Mouse (Mus musculus): ENCODE results near the gene Asb4. TPM values are rescaled to one million over a fixed set of nuclear protein-coding genes. Genes with fewer than 3 reads are reported as not detected.

Asb4 gene
- polyA plus RNA-seq, 1 experiment from 2014 or later = 26.5 TPM

GRCm38 (mm10) chr6:5404016-5404415 lies 20.8 kb downstream of the Asb4 start:
- H3K4me3 ChIP-seq (ENCODE audit: low read length) = no peak overlapping the region
- H3K9me3 ChIP-seq (replicated peaks; ENCODE audit: control insufficient read depth, low read length) = no peaks in the 10 kb centered on the region
- no peak overlapping the region for H3K27ac ChIP-seq (ENCODE audit: low read length)
- no peak overlapping the region for H3K9ac ChIP-seq (ENCODE audit: low read length)
- no peaks in the 10 kb centered on the region for H3K36me3 ChIP-seq (ENCODE audit: control insufficient read depth, insufficient read depth)
- ATAC-seq (replicated peaks; ENCODE audit: extremely low read depth, insufficient read depth, low FRiP score) = no peak
- 85% methylated on average over 6 of the region's 6 CpGs for WGBS
- peaks cover 3% of the 10 kb centered on the region; the same call in 1 of the 2 replicates for H3K4me1 ChIP-seq (ENCODE audit: control insufficient read depth, insufficient read depth, low read length)
- H3K4me2 ChIP-seq (ENCODE audit: low read depth, low read length) = no peak overlapping the region
- no peaks in the 10 kb centered on the region for H3K27me3 ChIP-seq (ENCODE audit: control insufficient read depth, insufficient read depth, low read length)

DNA sequence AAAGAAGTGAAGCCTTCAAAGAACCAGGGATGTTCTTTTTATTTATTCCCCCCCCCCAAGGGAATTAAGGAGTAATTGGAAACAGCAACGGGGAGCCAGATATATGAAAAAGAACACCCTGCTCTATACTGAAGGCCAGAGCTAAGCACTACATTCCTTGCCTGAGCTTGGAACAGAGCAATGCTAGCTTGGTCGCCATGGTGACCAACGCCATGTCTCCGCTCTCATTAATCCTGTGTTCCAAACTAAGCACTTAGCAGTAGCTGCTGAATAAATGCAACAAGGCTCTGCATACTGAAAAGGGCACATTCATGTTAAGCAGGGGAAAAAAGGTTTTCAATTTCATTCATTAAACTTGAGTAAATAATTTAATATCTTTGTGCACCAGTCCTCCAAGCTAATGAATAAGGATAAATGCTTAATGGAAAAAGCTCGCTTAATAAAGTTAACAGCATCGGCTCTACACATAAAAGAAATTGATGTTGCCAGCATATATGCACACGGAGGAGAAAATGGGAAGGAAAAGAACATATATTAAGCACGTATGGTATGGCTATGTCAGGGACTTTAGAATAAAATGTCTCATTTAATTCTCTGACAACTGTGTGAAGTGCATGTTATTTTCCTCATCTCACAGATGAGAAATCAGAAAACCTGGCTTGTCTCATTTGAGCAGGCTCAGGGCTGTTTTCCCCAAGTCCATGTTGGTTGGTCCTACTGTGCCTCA lies 25.4 kb downstream of the Asb4 start:
- Histone ChIP-seq H3K9me3 (replicated peaks; ENCODE audit: control insufficient read depth, low read length) (no peaks in the 10 kb centered on the region), H3K4me1 (ENCODE audit: control insufficient read depth, insufficient read depth, low read length) (peaks cover 11% of the 10 kb centered on the region), H3K36me3 (ENCODE audit: control insufficient read depth, insufficient read depth) (no peaks in the 10 kb centered on the region), H3K4me2 (ENCODE audit: low read depth, low read length) (no peak overlapping the region), H3K27ac (ENCODE audit: low read length) (no peak overlapping the region), H3K27me3 (ENCODE audit: control insufficient read depth, insufficient read depth, low read length) (no peaks in the 10 kb centered on the region), H3K4me3 (ENCODE audit: low read length) (no peak overlapping the region), H3K9ac (ENCODE audit: low read length) (no peak overlapping the region)
- WGBS = 62% methylated on average over 8 of the region's 8 CpGs
- no peak; the same call in 1 of the 2 replicates for ATAC-seq (replicated peaks; ENCODE audit: extremely low read depth, insufficient read depth, low FRiP score)

GRCm38 (mm10) chr6:5409676-5410075 lies 26.5 kb downstream of the Asb4 start:
- WGBS = 86% methylated on average over 4 of the region's 4 CpGs
- ATAC-seq (replicated peaks; ENCODE audit: extremely low read depth, insufficient read depth, low FRiP score) = no peak
- no peak overlapping the region for H3K4me2 ChIP-seq (ENCODE audit: low read depth, low read length)

DNA sequence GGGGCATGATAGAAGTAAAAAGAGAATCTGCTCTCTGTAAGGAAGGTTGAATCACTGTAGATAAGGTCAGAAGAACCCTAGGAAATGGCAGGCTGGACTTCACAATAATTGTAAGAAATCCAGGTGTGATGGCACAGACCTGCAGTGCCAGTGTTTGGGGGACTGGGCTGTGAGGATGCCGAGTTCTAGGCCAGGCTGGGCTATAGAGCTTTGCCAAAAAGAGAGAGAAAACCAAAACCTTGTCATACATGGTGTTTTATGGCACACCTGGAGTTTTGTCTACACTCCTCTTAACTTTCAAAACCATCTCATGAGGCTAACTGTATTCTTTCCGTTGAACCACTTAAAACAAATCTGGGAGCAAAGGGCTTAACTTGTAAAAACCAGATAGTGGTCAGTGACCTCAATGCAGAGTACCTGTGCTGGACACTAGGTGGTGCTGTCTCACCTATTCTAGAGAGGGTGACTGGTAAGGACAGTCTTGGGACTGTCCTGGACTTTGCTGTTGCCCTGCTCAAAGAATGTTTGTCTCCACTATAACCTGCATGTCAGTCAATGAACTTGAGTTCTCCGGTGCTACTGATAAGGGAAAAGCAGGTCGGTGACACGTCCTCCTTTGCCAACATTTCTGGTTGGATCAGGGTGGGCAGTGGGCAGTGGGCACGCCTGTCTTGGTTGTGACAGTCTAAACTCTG lies 27.7 kb downstream of the Asb4 start:
- H3K27ac ChIP-seq (ENCODE audit: low read length) = no peak overlapping the region
- WGBS = 41% methylated on average over 6 of the region's 6 CpGs

More at GRCm38 (mm10) chr6:5409676-5410075, 26.5 kb downstream of the Asb4 start:
- no peak overlapping the region for H3K9ac ChIP-seq (ENCODE audit: low read length)
- no peak overlapping the region for H3K27ac ChIP-seq (ENCODE audit: low read length)
- H3K9me3 ChIP-seq (replicated peaks; ENCODE audit: control insufficient read depth, low read length) = no peaks in the 10 kb centered on the region
- no peaks in the 10 kb centered on the region for H3K36me3 ChIP-seq (ENCODE audit: control insufficient read depth, insufficient read depth)
- peaks cover 13% of the 10 kb centered on the region for H3K4me1 ChIP-seq (ENCODE audit: control insufficient read depth, insufficient read depth, low read length)
- H3K27me3 ChIP-seq (ENCODE audit: control insufficient read depth, insufficient read depth, low read length) = no peaks in the 10 kb centered on the region
- no peak overlapping the region for H3K4me3 ChIP-seq (ENCODE audit: low read length)

DNA sequence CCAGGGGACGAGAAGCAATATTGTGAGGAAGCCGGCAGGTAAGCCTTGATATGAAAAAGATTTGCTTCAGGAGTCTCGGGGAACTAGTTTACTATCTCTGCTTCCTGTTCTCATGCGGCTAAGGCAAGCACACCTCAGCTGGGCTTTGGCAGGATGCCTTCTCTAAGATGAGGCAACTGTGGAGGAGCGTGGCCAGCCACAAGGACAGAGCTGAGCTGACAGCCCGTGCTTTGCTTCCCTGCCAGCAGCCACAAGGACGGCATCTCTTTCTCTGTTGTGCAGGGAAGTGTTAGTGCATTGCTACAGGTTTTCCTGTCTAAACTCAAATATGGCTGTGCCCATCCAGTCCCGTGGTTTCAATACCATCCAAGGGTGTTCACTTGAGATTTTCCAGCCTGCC lies 30.1 kb downstream of the Asb4 start:
- Histone ChIP-seq H3K4me2 (ENCODE audit: low read depth, low read length) (peak overlapping the region; percentile 12; the same call in 1 of the 2 replicates), H3K9me3 (replicated peaks; ENCODE audit: control insufficient read depth, low read length) (no peaks in the 10 kb centered on the region), H3K27ac (ENCODE audit: low read length) (no peak overlapping the region), H3K27me3 (ENCODE audit: control insufficient read depth, insufficient read depth, low read length) (no peaks in the 10 kb centered on the region), H3K4me3 (ENCODE audit: low read length) (no peak overlapping the region), H3K36me3 (ENCODE audit: control insufficient read depth, insufficient read depth) (no peaks in the 10 kb centered on the region), H3K4me1 (ENCODE audit: control insufficient read depth, insufficient read depth, low read length) (peaks cover 10% of the 10 kb centered on the region), H3K9ac (ENCODE audit: low read length) (no peak overlapping the region)
- ATAC-seq (replicated peaks; ENCODE audit: extremely low read depth, insufficient read depth, low FRiP score) = peak; percentile 42; the same call in 1 of the 2 replicates
- 18% methylated on average over 8 of the region's 8 CpGs for WGBS

More for the DNA sequence above, 27.7 kb downstream of the Asb4 start:
- peak; percentile 73 for ATAC-seq (replicated peaks; ENCODE audit: extremely low read depth, insufficient read depth, low FRiP score)
- Histone ChIP-seq H3K36me3 (ENCODE audit: control insufficient read depth, insufficient read depth) (no peaks in the 10 kb centered on the region), H3K4me3 (ENCODE audit: low read length) (no peak overlapping the region), H3K27me3 (ENCODE audit: control insufficient read depth, insufficient read depth, low read length) (no peaks in the 10 kb centered on the region), H3K9ac (ENCODE audit: low read length) (no peak overlapping the region; the same call in 1 of the 2 replicates), H3K4me2 (ENCODE audit: low read depth, low read length) (no peak overlapping the region), H3K4me1 (ENCODE audit: control insufficient read depth, insufficient read depth, low read length) (peaks cover 13% of the 10 kb centered on the region), H3K9me3 (replicated peaks; ENCODE audit: control insufficient read depth, low read length) (no peaks in the 10 kb centered on the region)

- no peak overlapping the region for H3K4me3 ChIP-seq (ENCODE audit: low read length)
- H3K4me1 ChIP-seq (ENCODE audit: control insufficient read depth, insufficient read depth, low read length) = no peaks in the 10 kb centered on the region; the same call in 1 of the 2 replicates
- no peaks in the 10 kb centered on the region for H3K9me3 ChIP-seq (replicated peaks; ENCODE audit: control insufficient read depth, low read length)
- ATAC-seq (replicated peaks; ENCODE audit: extremely low read depth, insufficient read depth, low FRiP score) = no peak
- 88% methylated on average over 2 of the region's 2 CpGs for WGBS
- no peak overlapping the region for H3K27ac ChIP-seq (ENCODE audit: low read length)
- H3K36me3 ChIP-seq (ENCODE audit: control insufficient read depth, insufficient read depth) = peaks cover 5% of the 10 kb centered on the region; the same call in 1 of the 2 replicates
- H3K9ac ChIP-seq (ENCODE audit: low read length) = no peak overlapping the region
- H3K27me3 ChIP-seq (ENCODE audit: control insufficient read depth, insufficient read depth, low read length) = no peaks in the 10 kb centered on the region
- H3K4me2 ChIP-seq (ENCODE audit: low read depth, low read length) = no peak overlapping the region
Measured at GRCm38 (mm10) chr6:5421442-5421841, 38.3 kb downstream of the Asb4 start.

- Histone ChIP-seq H3K9ac (ENCODE audit: low read length) (no peak overlapping the region), H3K4me1 (ENCODE audit: control insufficient read depth, insufficient read depth, low read length) (no peaks in the 10 kb centered on the region; the same call in 1 of the 2 replicates), H3K4me2 (ENCODE audit: low read depth, low read length) (no peak overlapping the region), H3K36me3 (ENCODE audit: control insufficient read depth, insufficient read depth) (peaks cover 5% of the 10 kb centered on the region; the same call in 1 of the 2 replicates), H3K4me3 (ENCODE audit: low read length) (no peak overlapping the region), H3K27ac (ENCODE audit: low read length) (no peak overlapping the region), H3K27me3 (ENCODE audit: control insufficient read depth, insufficient read depth, low read length) (no peaks in the 10 kb centered on the region), H3K9me3 (replicated peaks; ENCODE audit: control insufficient read depth, low read length) (no peaks in the 10 kb centered on the region)
- WGBS = 88% methylated on average over 3 of the region's 3 CpGs
- ATAC-seq (replicated peaks; ENCODE audit: extremely low read depth, insufficient read depth, low FRiP score) = no peak
Measured at GRCm38 (mm10) chr6:5422386-5422785, 39.2 kb downstream of the Asb4 start.

GRCm38 (mm10) chr6:5423594-5423993 lies 40.4 kb downstream of the Asb4 start:
- H3K36me3 ChIP-seq (ENCODE audit: control insufficient read depth, insufficient read depth) = peaks cover 5% of the 10 kb centered on the region; the same call in 1 of the 2 replicates
- no peaks in the 10 kb centered on the region for H3K27me3 ChIP-seq (ENCODE audit: control insufficient read depth, insufficient read depth, low read length)
- H3K27ac ChIP-seq (ENCODE audit: low read length) = no peak overlapping the region
- ATAC-seq (replicated peaks; ENCODE audit: extremely low read depth, insufficient read depth, low FRiP score) = no peak
- H3K4me3 ChIP-seq (ENCODE audit: low read length) = no peak overlapping the region
- H3K4me1 ChIP-seq (ENCODE audit: control insufficient read depth, insufficient read depth, low read length) = no peaks in the 10 kb centered on the region; the same call in 1 of the 2 replicates
- H3K9ac ChIP-seq (ENCODE audit: low read length) = no peak overlapping the region
- H3K9me3 ChIP-seq (replicated peaks; ENCODE audit: control insufficient read depth, low read length) = no peaks in the 10 kb centered on the region
- 85% methylated on average over 15 of the region's 15 CpGs for WGBS
- no peak overlapping the region for H3K4me2 ChIP-seq (ENCODE audit: low read depth, low read length)

- Histone ChIP-seq H3K27me3 (ENCODE audit: control insufficient read depth, insufficient read depth, low read length) (no peaks in the 10 kb centered on the region), H3K9ac (ENCODE audit: low read length) (no peak overlapping the region), H3K4me3 (ENCODE audit: low read length) (no peak overlapping the region), H3K4me2 (ENCODE audit: low read depth, low read length) (no peak overlapping the region), H3K36me3 (ENCODE audit: control insufficient read depth, insufficient read depth) (peaks cover 10% of the 10 kb centered on the region; the same call in 1 of the 2 replicates), H3K27ac (ENCODE audit: low read length) (no peak overlapping the region), H3K4me1 (ENCODE audit: control insufficient read depth, insufficient read depth, low read length) (no peaks in the 10 kb centered on the region; the same call in 1 of the 2 replicates), H3K9me3 (replicated peaks; ENCODE audit: control insufficient read depth, low read length) (no peaks in the 10 kb centered on the region)
- no peak for ATAC-seq (replicated peaks; ENCODE audit: extremely low read depth, insufficient read depth, low FRiP score)
- 83% methylated on average over 2 of the region's 2 CpGs for WGBS
Measured at GRCm38 (mm10) chr6:5427033-5427432, 43.8 kb downstream of the Asb4 start.

Data from heart, embryonic 16.5 days (tissue).